Mouse (Mus musculus) liver, embryonic 13.5 days (tissue): ENCODE data around the gene S1pr1. TPM values are rescaled to one million over a fixed set of nuclear protein-coding genes. Genes with fewer than 3 reads are reported as not detected.

ENCODE experiments used
- ATAC-seq: fragments of 200-750 bp; cut with Nextera tagmentation; 2 replicates; pipeline ENCODE4 v1.8.0; 2017; ENCODE audit warnings: low read depth, mild to moderate bottlenecking, moderate number of reproducible peaks, moderate library complexity
- DNase-seq: peaks from one replicate; pipeline ENCODE4 v3.0.0; 2022
- H3K27ac ChIP-seq: fragments of 300-500 bp; sonication (generic); 2 replicates; pipeline ENCODE4 v1.5.1; 2015; ENCODE audit warnings: moderate library complexity, mild to moderate bottlenecking, inconsistent platforms
- H3K27me3 ChIP-seq: fragments of 300-500 bp; sonication (generic); 2 replicates; pipeline ENCODE4 v1.6.1; 2015; ENCODE audit warnings: mild to moderate bottlenecking, inconsistent platforms
- H3K36me3 ChIP-seq: fragments of 300-500 bp; sonication (generic); 2 replicates; pipeline ENCODE4 v1.6.1; 2015; ENCODE audit warnings: mild to moderate bottlenecking, inconsistent platforms
- H3K4me1 ChIP-seq: fragments of 300-500 bp; sonication (generic); replicated peaks from 2 replicates; pipeline ENCODE4 v1.6.1; 2015; ENCODE audit warnings: inconsistent platforms
- H3K4me2 ChIP-seq: fragments of 300-500 bp; sonication (generic); 2 replicates; pipeline ENCODE4 v1.6.1; 2015; ENCODE audit warnings: inconsistent platforms, mild to moderate bottlenecking, moderate library complexity
- H3K4me3 ChIP-seq: fragments of 300-500 bp; sonication (generic); replicated peaks from 2 replicates; pipeline ENCODE4 v1.5.1; 2015; ENCODE audit warnings: mild to moderate bottlenecking, inconsistent platforms
- H3K9ac ChIP-seq: fragments of 300-500 bp; sonication (generic); 2 replicates; pipeline ENCODE4 v1.6.1; 2015; ENCODE audit warnings: mild to moderate bottlenecking, inconsistent platforms
- H3K9me3 ChIP-seq: fragments of 300-500 bp; sonication (generic); replicated peaks from 2 replicates; pipeline ENCODE4 v1.6.1; 2016; ENCODE audit warnings: inconsistent platforms
- WGBS: fragments of 180-500 bp; shearing (Covaris S2); methylation state at CpG from one replicate; pipeline ENCODE4 v1.1.7; 2015; ENCODE audit not compliant: insufficient replicate concordance; 5-methylcytosine and 5-hydroxymethylcytosine counted together
- polyA plus RNA-seq: library from polyadenylated mRNA; unstranded; fragments of >200 nt; fragmentation: Nextera tagmentation; extraction: Ambion mirVana; gene quantifications from 2 replicates; pipeline ENCODE4 v1.2.1, GENCODE M21; 2015

The S1pr1 gene
- polyA plus RNA-seq, 1 experiment from 2014 or later, result 7.5 TPM

DNA sequence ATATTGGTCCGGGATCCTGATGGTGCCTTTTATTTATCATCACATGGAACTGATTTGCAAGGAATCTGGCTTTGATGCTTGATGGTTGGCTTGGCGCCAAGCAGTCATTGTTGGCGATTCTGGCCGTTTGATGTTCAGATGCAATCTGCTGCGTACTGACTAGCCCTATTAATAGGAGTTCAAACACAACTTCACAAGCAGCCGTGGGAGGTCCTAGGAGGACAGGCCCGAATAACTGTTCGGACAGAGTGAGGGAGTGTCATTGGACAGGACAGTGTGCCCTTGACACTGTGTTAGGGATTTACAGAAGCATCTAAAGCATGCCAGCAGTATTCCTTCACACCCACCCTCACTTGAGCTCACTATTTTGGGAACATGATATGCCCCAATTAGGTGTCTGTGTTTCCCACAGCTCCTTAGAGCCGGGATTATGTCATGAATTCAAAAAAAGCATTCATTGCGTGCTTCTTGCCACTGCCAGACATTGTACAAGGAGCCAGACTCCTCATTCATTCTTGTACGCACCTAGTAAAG is 23.0 kb upstream of the S1pr1 start:
- no peaks in the 10 kb centered on the region for H3K27me3 ChIP-seq
- no peaks in the 10 kb centered on the region for H3K9me3 ChIP-seq
- H3K27ac ChIP-seq, result no peak overlapping the region
- peaks cover 4% of the 10 kb centered on the region for H3K4me1 ChIP-seq
- H3K4me3 ChIP-seq, result no peak overlapping the region
- H3K9ac ChIP-seq, result no peak overlapping the region
- no peak for DNase-seq
- ATAC-seq, result no peak
- 74% methylated on average over 11 of the region's 11 CpGs for WGBS
- no peaks in the 10 kb centered on the region for H3K36me3 ChIP-seq
- no peak overlapping the region for H3K4me2 ChIP-seq

DNA sequence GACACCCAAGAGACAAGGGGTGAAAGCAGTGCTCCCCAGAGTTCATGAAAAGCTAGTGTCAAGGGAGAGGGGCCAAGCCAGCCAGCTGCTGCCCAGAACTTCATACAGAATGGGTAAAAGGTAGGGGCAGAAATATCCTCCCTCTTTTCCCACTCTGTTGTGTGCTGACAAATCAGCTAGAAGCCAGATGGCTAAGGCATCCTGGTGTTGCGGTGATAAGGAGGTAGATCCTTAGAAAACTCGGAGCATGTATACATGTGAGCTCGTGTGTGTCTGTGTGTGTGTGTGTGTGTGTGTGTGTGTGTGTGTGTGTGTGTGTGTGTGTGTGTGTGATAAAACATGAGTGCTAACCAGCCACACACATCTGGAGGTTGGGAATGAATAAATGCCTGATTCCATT is 20.7 kb upstream of the S1pr1 start:
- Histone ChIP-seq H3K9ac (no peak overlapping the region), H3K4me1 (peaks cover 4% of the 10 kb centered on the region), H3K36me3 (no peaks in the 10 kb centered on the region), H3K4me2 (no peak overlapping the region), H3K4me3 (no peak overlapping the region), H3K27ac (no peak overlapping the region), H3K27me3 (no peaks in the 10 kb centered on the region), H3K9me3 (no peaks in the 10 kb centered on the region)
- 55% methylated on average over 3 of the region's 3 CpGs for WGBS
- ATAC-seq (peak; percentile 68), DNase-seq (no peak)

DNA sequence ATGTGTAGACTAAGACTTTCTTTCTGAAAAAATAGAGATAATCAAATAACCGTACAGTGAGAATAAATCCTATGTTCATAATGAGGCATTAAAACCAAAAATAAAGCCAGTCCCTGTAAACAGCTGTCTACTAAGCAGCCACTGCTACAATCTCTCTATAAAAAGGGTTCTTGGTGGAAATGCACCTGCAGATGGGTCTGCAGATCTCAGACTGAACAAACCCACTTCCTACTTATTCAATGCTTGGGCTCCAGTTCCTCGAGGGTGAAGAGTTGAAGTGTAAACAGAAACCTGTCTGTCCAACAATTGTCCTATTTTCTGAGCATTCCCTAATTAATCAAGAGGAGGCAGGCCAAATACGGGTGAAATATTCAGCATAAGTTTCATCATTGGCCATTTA is 20.0 kb upstream of the S1pr1 start:
- Histone ChIP-seq H3K4me1 (peaks cover 4% of the 10 kb centered on the region), H3K36me3 (no peaks in the 10 kb centered on the region), H3K27ac (no peak overlapping the region), H3K4me2 (no peak overlapping the region), H3K9ac (no peak overlapping the region), H3K9me3 (no peaks in the 10 kb centered on the region), H3K4me3 (no peak overlapping the region), H3K27me3 (no peaks in the 10 kb centered on the region)
- ATAC-seq (no peak), DNase-seq (no peak)
- WGBS, result 52% methylated on average over 3 of the region's 3 CpGs

DNA sequence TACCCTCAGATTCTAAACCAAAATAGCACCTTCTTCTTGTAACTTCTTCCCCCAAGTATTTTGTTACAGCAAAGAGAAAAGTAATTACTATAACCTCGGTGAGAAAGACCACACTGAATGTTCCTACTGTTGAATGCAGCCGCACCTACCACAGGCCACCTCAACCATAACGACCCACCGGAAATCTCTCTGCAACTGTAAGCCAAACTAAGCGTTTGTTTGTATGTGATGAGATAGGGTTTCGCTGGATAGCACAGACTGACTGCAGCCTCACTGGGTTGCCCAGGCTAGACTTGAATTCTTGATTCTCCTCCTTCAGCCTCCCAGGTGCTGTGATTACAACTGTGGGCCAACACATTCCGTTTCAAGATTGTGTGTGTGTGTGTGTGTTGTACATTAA is 15.5 kb upstream of the S1pr1 start:
- no peaks in the 10 kb centered on the region for H3K36me3 ChIP-seq
- WGBS, result 75% methylated on average over 7 of the region's 7 CpGs
- peaks cover 1% of the 10 kb centered on the region for H3K4me1 ChIP-seq
- H3K27me3 ChIP-seq, result no peaks in the 10 kb centered on the region
- H3K4me2 ChIP-seq, result no peak overlapping the region
- H3K9ac ChIP-seq, result no peak overlapping the region
- no peak overlapping the region for H3K4me3 ChIP-seq
- no peaks in the 10 kb centered on the region for H3K9me3 ChIP-seq
- DNase-seq (no peak), ATAC-seq (no peak)
- no peak overlapping the region for H3K27ac ChIP-seq

DNA sequence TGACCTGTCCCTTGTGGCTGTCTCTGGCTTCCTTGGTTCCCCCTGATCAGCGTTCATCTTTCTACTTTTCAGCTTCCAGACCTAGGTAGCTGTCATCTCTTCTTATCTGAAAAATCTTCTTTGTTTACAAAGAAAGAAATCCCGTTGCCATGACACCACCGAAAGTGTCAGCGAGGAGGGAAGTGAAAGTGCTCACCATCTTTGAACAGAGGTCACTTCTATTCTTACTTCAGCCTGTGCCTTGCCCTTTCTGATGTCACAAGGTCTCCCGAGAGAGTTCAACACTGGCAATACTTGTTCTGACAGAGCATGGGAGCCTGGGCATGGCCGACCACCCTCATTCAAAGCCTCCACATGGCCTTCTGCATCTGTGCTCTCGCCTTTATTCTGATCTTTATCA is 14.3 kb upstream of the S1pr1 start:
- Histone ChIP-seq H3K9me3 (no peaks in the 10 kb centered on the region), H3K36me3 (no peaks in the 10 kb centered on the region), H3K27me3 (no peaks in the 10 kb centered on the region), H3K4me3 (no peak overlapping the region), H3K4me2 (no peak overlapping the region), H3K9ac (no peak overlapping the region), H3K4me1 (no peaks in the 10 kb centered on the region), H3K27ac (no peak overlapping the region)
- DNase-seq (no peak), ATAC-seq (no peak)
- 45% methylated on average over 7 of the region's 7 CpGs for WGBS

DNA sequence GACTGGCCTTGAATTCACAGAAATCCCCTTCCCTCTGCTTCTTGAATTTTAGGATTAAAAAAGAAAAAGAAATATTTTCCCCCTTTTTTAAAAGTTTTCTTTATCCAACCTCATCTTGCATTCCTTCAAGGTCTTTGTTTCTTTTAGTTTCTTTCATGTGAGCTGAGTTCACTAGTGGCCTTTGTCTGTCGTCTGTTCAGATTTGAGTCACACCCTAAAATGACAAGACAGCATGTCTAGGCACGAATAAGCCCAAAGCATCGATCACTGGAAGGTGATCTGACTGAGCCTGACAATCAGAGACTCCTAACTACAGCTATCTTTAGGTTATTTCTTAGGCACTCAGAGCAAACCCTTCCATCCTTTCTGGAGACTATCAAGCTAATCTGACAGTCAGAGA is 13.3 kb upstream of the S1pr1 start:
- DNase-seq (no peak), ATAC-seq (no peak)
- no peaks in the 10 kb centered on the region for H3K9me3 ChIP-seq
- no peaks in the 10 kb centered on the region for H3K4me1 ChIP-seq
- H3K4me2 ChIP-seq, result no peak overlapping the region
- H3K4me3 ChIP-seq, result no peak overlapping the region
- no peaks in the 10 kb centered on the region for H3K36me3 ChIP-seq
- no peak overlapping the region for H3K9ac ChIP-seq
- H3K27me3 ChIP-seq, result no peaks in the 10 kb centered on the region
- WGBS, result 50% methylated on average over 3 of the region's 3 CpGs
- no peak overlapping the region for H3K27ac ChIP-seq

DNA sequence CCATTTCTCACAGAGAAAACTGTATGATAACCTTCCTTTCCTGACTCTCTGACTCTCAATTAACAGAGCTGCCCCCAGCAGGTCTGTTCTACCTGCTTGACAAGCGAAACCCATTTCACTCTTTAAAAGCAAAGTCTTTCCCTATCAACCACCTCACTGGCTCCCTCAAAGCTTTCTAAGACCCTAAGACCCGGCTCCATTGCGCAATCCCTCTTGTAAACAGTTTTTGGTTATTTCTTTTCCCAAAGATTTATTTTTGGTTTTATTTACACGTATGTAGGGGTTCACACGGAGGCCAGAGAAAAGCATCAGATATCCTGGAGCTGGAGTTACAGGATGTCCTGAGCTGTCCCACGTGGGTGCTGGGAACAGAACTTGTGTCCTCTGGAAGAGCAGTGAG is 4.0 kb upstream of the S1pr1 start:
- H3K9me3 ChIP-seq, result no peaks in the 10 kb centered on the region
- ATAC-seq (no peak), DNase-seq (no peak)
- peaks cover 32% of the 10 kb centered on the region for H3K4me1 ChIP-seq
- H3K9ac ChIP-seq, result no peak overlapping the region
- WGBS, result 63% methylated on average over 6 of the region's 6 CpGs
- H3K36me3 ChIP-seq, result no peaks in the 10 kb centered on the region
- no peak overlapping the region for H3K27ac ChIP-seq
- no peak overlapping the region for H3K4me3 ChIP-seq
- no peak overlapping the region for H3K4me2 ChIP-seq
- no peaks in the 10 kb centered on the region for H3K27me3 ChIP-seq

DNA sequence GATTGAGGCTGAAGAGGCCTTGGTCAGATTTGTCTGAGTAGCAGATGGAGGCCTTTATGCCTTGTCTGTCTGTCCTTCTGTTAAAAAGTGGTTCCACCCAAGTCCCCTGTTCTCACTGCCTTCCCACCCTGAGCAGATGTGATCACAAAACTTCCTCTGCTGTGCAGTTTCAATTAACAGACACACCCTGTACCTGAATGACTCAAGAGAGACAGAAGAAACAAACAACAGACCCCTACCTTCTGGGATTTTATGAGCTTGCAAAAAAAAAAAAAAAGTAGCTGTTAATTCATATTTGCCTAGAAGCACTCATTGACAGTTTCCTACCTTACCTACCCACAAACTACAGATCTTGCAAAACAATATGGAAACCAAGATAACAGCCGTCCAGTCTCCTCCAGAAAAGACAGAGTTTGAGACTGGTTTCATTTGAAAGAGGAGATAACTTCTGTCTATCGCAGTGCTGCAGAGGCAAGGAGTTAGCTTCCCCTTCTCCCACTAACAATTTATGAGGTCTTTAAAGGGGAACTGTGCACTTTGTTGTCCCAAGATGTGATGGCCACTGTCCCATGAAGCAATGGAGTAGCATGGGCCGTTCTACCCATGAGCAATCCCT is 1.1 kb upstream of the S1pr1 start:
- Histone ChIP-seq H3K9ac (peak overlapping the region; percentile 72), H3K36me3 (peaks cover 12% of the 10 kb centered on the region), H3K4me3 (peak overlapping the region; percentile 69), H3K27ac (peak overlapping the region; percentile 79), H3K27me3 (no peaks in the 10 kb centered on the region), H3K4me1 (peaks cover 53% of the 10 kb centered on the region), H3K9me3 (no peaks in the 10 kb centered on the region), H3K4me2 (peak overlapping the region; percentile 90)
- WGBS, result 19% methylated on average over 3 of the region's 3 CpGs
- ATAC-seq, result peak; percentile 74
- DNase-seq, result peak; percentile 49

DNA sequence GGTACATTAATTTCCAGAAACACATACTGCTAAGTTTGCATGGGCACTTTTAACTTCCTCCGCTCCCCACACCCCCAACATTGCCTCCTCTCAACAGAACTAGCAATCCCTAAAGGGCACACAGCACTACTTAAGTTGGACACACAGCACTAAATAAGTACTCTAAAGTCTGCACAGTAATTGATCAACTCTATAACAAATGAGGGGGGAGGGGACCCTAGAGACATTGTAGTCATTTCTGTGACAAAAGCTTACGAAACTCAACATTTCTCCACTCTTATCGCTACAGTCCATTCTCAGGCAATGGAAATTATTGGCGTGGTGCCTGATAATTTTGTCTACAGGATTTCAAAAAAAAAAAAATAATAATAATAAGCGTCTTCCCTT is 830 bp downstream of the S1pr1 start:
- no peaks in the 10 kb centered on the region for H3K9me3 ChIP-seq
- 1% methylated on average over 5 of the region's 5 CpGs for WGBS
- peak overlapping the region; percentile 90 for H3K4me2 ChIP-seq
- H3K36me3 ChIP-seq, result peaks cover 12% of the 10 kb centered on the region
- H3K27ac ChIP-seq, result peak overlapping the region; percentile 79; the same call in 1 of the 2 replicates
- H3K4me1 ChIP-seq, result peaks cover 53% of the 10 kb centered on the region
- DNase-seq (no peak), ATAC-seq (no peak)
- peak overlapping the region; percentile 69 for H3K4me3 ChIP-seq
- H3K27me3 ChIP-seq, result no peaks in the 10 kb centered on the region
- peak overlapping the region; percentile 72 for H3K9ac ChIP-seq

DNA sequence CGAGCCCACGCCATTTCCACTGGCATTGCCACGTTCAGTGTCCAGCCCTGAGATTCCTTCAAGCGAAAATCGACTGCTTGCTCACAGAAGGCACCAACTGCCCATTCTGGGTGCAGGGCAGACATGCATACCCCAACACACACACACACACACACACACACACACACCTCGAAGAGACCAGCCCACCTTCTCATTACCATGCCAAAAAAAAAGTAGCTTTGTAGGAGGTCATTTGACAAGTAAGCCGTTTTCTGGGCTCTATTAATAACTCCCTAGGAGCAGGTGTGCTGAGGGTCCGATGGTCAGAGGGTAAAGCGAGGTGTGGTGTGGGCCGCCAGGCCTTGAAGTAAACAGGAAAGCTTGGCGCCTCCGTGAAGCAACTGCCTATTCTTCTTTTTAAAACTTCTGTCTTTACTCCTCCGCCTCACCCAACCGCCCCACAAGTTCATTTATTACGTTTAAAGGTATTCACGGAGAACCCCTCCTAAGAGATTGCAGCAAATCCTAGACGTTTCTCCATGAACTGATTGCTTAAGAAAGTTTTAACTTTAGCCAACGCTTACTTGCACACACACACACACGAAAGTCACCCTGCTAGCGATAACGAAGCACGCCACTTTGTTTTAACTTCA is 1.3 kb downstream of the S1pr1 start:
- 6% methylated on average over 22 of the region's 22 CpGs for WGBS
- Histone ChIP-seq H3K9ac (peak overlapping the region; percentile 72), H3K4me2 (peak overlapping the region; percentile 90), H3K9me3 (no peaks in the 10 kb centered on the region), H3K4me1 (peaks cover 53% of the 10 kb centered on the region), H3K4me3 (peak overlapping the region; percentile 69), H3K27ac (peak overlapping the region; percentile 25; the same call in 1 of the 2 replicates), H3K27me3 (no peaks in the 10 kb centered on the region), H3K36me3 (peaks cover 12% of the 10 kb centered on the region)
- no peak for DNase-seq
- ATAC-seq, result no peak

DNA sequence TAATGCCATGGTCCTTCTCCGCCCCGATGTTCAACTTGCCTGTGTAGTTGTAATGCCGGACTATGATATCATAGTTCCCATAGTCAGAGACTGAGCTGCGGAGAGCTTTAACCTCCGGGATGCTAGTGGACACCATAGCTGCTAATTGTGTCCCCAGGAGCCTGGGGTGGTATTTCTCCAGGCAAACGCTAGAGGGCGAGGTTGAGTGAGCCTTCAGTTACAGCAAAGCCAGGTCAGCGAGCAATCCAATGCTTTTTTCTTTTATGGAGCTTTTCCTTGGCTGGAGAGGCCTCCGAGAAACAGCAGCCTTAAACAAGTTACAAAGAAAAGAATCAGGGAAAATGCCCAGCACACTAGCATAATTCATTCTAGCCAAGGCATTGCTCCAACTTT is 2.1 kb downstream of the S1pr1 start:
- peak overlapping the region; percentile 69; the same call in 1 of the 2 replicates for H3K4me3 ChIP-seq
- ATAC-seq (no peak), DNase-seq (peak; percentile 54)
- no peak overlapping the region for H3K9ac ChIP-seq
- H3K27me3 ChIP-seq, result no peaks in the 10 kb centered on the region
- no peaks in the 10 kb centered on the region for H3K9me3 ChIP-seq
- H3K27ac ChIP-seq, result 0 out of 2 replicates have a peak overlapping the region, but pooled peaks have one; percentile 25
- peak overlapping the region; percentile 90 for H3K4me2 ChIP-seq
- WGBS, result 11% methylated on average over 9 of the region's 9 CpGs
- peaks cover 53% of the 10 kb centered on the region for H3K4me1 ChIP-seq
- peaks cover 12% of the 10 kb centered on the region for H3K36me3 ChIP-seq
